Mouse (Mus musculus): ENCODE data around the gene Reg3g.

GRCm38 (mm10) chr6:78512833-78513232, 44.2 kb upstream of the Reg3g start:
- TF ChIP-seq CTCF (IDR thresholded peaks at IDR 0.05; ENCODE audit: low read depth, low read length): no peak
- no peak for TF ChIP-seq POLR2A (IDR thresholded peaks at IDR 0.05; ENCODE audit: borderline replicate concordance, low read depth, low read length)

Data from bone marrow macrophage, adult 2 months (primary cell).